Mouse (Mus musculus) limb, embryonic 13.5 days (tissue): ENCODE measurements around the gene Trpc5. TPM values are rescaled to one million over a fixed set of nuclear protein-coding genes. Genes with fewer than 3 reads are reported as not detected.

Experiments used
- polyA plus RNA-seq: library from polyadenylated mRNA; unstranded; fragments of >200 nt; fragmentation: Nextera tagmentation; extraction: Ambion mirVana; gene quantifications from 2 replicates; pipeline ENCODE4 v1.2.1, GENCODE M21; 2015

The Trpc5 gene
- polyA plus RNA-seq, 1 experiment from 2014 or later: 0.51 TPM

Other genes starting within 250 kb of the Trpc5 start
- 0.04 TPM in 1 of 2 replicates, not detected in the other for gene Trpc5os, start 231.6 kb downstream of the Trpc5 start, polyA plus RNA-seq
- gene Rtl4, start 727 bp upstream of the Trpc5 start, polyA plus RNA-seq: 0.74 and 1.4 TPM in 2 replicates